Mouse (Mus musculus): ENCODE results near the gene Stat3.

Stat3 gene

GRCm38 (mm10) chr11:100939512-100940151, at the start of gene Stat3:
Gene Stat3, minus strand, starts transcription at chr11:100939540.
- CTCF ChIA-PET, result interaction anchor here (0.6 kb wide), 3 partner anchors 46 to 69 kb away, joined by 3 to 8 read pairs (median 6); no protein-coding TSS in a partner anchor

GRCm38 (mm10) chr11:100988674-100989073, 49.3 kb upstream of the Stat3 start:
- CTCF ChIA-PET, result interaction anchor here (0.5 kb wide), 1 partner anchor 8 kb away, joined by 6 read pairs; no protein-coding TSS in a partner anchor

GRCm38 (mm10) chr11:100985607-100986006, 46.3 kb upstream of the Stat3 start:
- CTCF ChIA-PET, result no interaction called here

GRCm38 (mm10) chr11:100983778-100984131, 44.4 kb upstream of the Stat3 start:
- CTCF ChIA-PET, result interaction anchor here (0.7 to 1.4 kb wide), 4 partner anchors 24 to 75 kb away, joined by 3 to 7 read pairs (median 4); no protein-coding TSS in a partner anchor

GRCm38 (mm10) chr11:100983125-100983777, 43.9 kb upstream of the Stat3 start:
- CTCF ChIA-PET, result interaction anchor here (0.5 to 1.4 kb wide), 5 partner anchors 25 to 77 kb away, joined by 3 to 7 read pairs (median 3); no protein-coding TSS in a partner anchor

GRCm38 (mm10) chr11:100982087-100982486, 42.7 kb upstream of the Stat3 start:
- CTCF ChIA-PET, result interaction anchor here (0.6 kb wide), 3 partner anchors 60 to 427 kb away, joined by 5 read pairs; no protein-coding TSS in a partner anchor

GRCm38 (mm10) chr11:100981236-100981635, 41.9 kb upstream of the Stat3 start:
- CTCF ChIA-PET, result no interaction called here

- CTCF ChIA-PET, result interaction anchor here (0.6 kb wide), 1 partner anchor 9 kb away, joined by 6 read pairs; no protein-coding TSS in a partner anchor
These were observed 41.1 kb upstream of the Stat3 start for GRCm38 (mm10) chr11:100980438-100980837.

GRCm38 (mm10) chr11:100979887-100980286, 40.5 kb upstream of the Stat3 start:
- CTCF ChIA-PET, result no interaction called here

- CTCF ChIA-PET, result no interaction called here
These were observed 35.9 kb upstream of the Stat3 start for GRCm38 (mm10) chr11:100975241-100975640.

- CTCF ChIA-PET, result no interaction called here
These were observed 35.1 kb upstream of the Stat3 start for GRCm38 (mm10) chr11:100974381-100974970.

- CTCF ChIA-PET, result no interaction called here
These were observed 33.9 kb upstream of the Stat3 start for GRCm38 (mm10) chr11:100973245-100973644.

- CTCF ChIA-PET, result no interaction called here
These were observed 32.1 kb upstream of the Stat3 start for GRCm38 (mm10) chr11:100971455-100971854.

GRCm38 (mm10) chr11:100970557-100970937, 31.2 kb upstream of the Stat3 start, which contains the start of gene Cavin1:
Gene Cavin1, minus strand, starts transcription at chr11:100970887.
- CTCF ChIA-PET, result interaction anchor here (0.5 kb wide), 1 partner anchor 31 kb away, joined by 3 read pairs; no protein-coding TSS in a partner anchor

- CTCF ChIA-PET, result interaction anchor here (0.5 kb wide), 1 partner anchor 32 kb away, joined by 3 read pairs; no protein-coding TSS in a partner anchor
These were observed 30.6 kb upstream of the Stat3 start for GRCm38 (mm10) chr11:100969744-100970556.

GRCm38 (mm10) chr11:100969189-100969743, 29.9 kb upstream of the Stat3 start:
- CTCF ChIA-PET, result no interaction called here

GRCm38 (mm10) chr11:100968501-100968900, 29.2 kb upstream of the Stat3 start:
- CTCF ChIA-PET, result no interaction called here

- CTCF ChIA-PET, result no interaction called here
These were observed 28.6 kb upstream of the Stat3 start for GRCm38 (mm10) chr11:100967881-100968420.

- CTCF ChIA-PET, result no interaction called here
These were observed 28.0 kb upstream of the Stat3 start for GRCm38 (mm10) chr11:100967376-100967775.

GRCm38 (mm10) chr11:100965760-100966159, 26.4 kb upstream of the Stat3 start:
- CTCF ChIA-PET, result no interaction called here

All from spleen, embryonic (tissue).